Mouse (Mus musculus): ENCODE results near the gene Celf2. TPM values are rescaled to one million over a fixed set of nuclear protein-coding genes. Genes with fewer than 3 reads are reported as not detected.

Celf2 gene
- polyA plus RNA-seq, 1 experiment from 2014 or later: 35.4 TPM

- no peak for ATAC-seq
Observed at GRCm38 (mm10) chr2:7207691-7208504, 301.5 kb downstream of the Celf2 start.

GRCm38 (mm10) chr2:7193413-7193812 is 315.9 kb downstream of the Celf2 start:
- H3K9me3 ChIP-seq (ENCODE audit: control insufficient read depth, low read length): no peaks in the 10 kb centered on the region
- no peaks in the 10 kb centered on the region for H3K27me3 ChIP-seq (replicated peaks; ENCODE audit: control insufficient read depth, insufficient read depth, low read length)
- H3K4me2 ChIP-seq (ENCODE audit: low read depth, low read length): no peak overlapping the region
- no peak for ATAC-seq
- H3K4me3 ChIP-seq (ENCODE audit: low read length): no peak overlapping the region
- no peaks in the 10 kb centered on the region for H3K36me3 ChIP-seq (ENCODE audit: control insufficient read depth, insufficient read depth, low read length)
- 67% methylated on average over 2 of the region's 2 CpGs for WGBS
- H3K4me1 ChIP-seq (ENCODE audit: control insufficient read depth, insufficient read depth, low read length): no peaks in the 10 kb centered on the region
- no peak overlapping the region for H3K27ac ChIP-seq (ENCODE audit: low read length)
- no peak overlapping the region for H3K9ac ChIP-seq (ENCODE audit: low read depth, low read length)

More at GRCm38 (mm10) chr2:7207691-7208504, 301.5 kb downstream of the Celf2 start:
- H3K9me3 ChIP-seq (ENCODE audit: control insufficient read depth, low read length): no peaks in the 10 kb centered on the region
- H3K27me3 ChIP-seq (replicated peaks; ENCODE audit: control insufficient read depth, insufficient read depth, low read length): no peaks in the 10 kb centered on the region
- no peak overlapping the region for H3K4me2 ChIP-seq (ENCODE audit: low read depth, low read length)
- no peak overlapping the region for H3K4me3 ChIP-seq (ENCODE audit: low read length)
- no peaks in the 10 kb centered on the region for H3K36me3 ChIP-seq (ENCODE audit: control insufficient read depth, insufficient read depth, low read length)
- no peaks in the 10 kb centered on the region for H3K4me1 ChIP-seq (ENCODE audit: control insufficient read depth, insufficient read depth, low read length)
- no peak overlapping the region for H3K27ac ChIP-seq (ENCODE audit: low read length)
- H3K9ac ChIP-seq (ENCODE audit: low read depth, low read length): no peak overlapping the region
- 66% methylated on average over 15 of the region's 15 CpGs for WGBS

- whole genome bisulfite sequencing: 75% methylated on average over 1 of the region's 1 CpGs
Observed at GRCm38 (mm10) chr2:7179186-7179585, 330.2 kb downstream of the Celf2 start.

GRCm38 (mm10) chr2:7173271-7174064 is 335.9 kb downstream of the Celf2 start:
- Histone ChIP-seq H3K4me1 (ENCODE audit: control insufficient read depth, insufficient read depth, low read length) (no peaks in the 10 kb centered on the region), H3K36me3 (ENCODE audit: control insufficient read depth, insufficient read depth, low read length) (no peaks in the 10 kb centered on the region), H3K4me3 (ENCODE audit: low read length) (no peak overlapping the region), H3K9me3 (ENCODE audit: control insufficient read depth, low read length) (no peaks in the 10 kb centered on the region), H3K9ac (ENCODE audit: low read depth, low read length) (no peak overlapping the region), H3K27ac (ENCODE audit: low read length) (no peak overlapping the region), H3K27me3 (replicated peaks; ENCODE audit: control insufficient read depth, insufficient read depth, low read length) (no peaks in the 10 kb centered on the region), H3K4me2 (ENCODE audit: low read depth, low read length) (no peak overlapping the region)
- 87% methylated on average over 11 of the region's 11 CpGs for WGBS
- no peak for ATAC-seq

More at GRCm38 (mm10) chr2:7179186-7179585, 330.2 kb downstream of the Celf2 start:
- H3K9me3 ChIP-seq (ENCODE audit: control insufficient read depth, low read length): no peaks in the 10 kb centered on the region; the same call in 1 of the 2 replicates
- no peak overlapping the region for H3K27ac ChIP-seq (ENCODE audit: low read length)
- H3K4me3 ChIP-seq (ENCODE audit: low read length): no peak overlapping the region
- H3K4me1 ChIP-seq (ENCODE audit: control insufficient read depth, insufficient read depth, low read length): no peaks in the 10 kb centered on the region
- H3K9ac ChIP-seq (ENCODE audit: low read depth, low read length): no peak overlapping the region
- no peaks in the 10 kb centered on the region for H3K36me3 ChIP-seq (ENCODE audit: control insufficient read depth, insufficient read depth, low read length)
- no peaks in the 10 kb centered on the region for H3K27me3 ChIP-seq (replicated peaks; ENCODE audit: control insufficient read depth, insufficient read depth, low read length)
- no peak overlapping the region for H3K4me2 ChIP-seq (ENCODE audit: low read depth, low read length)
- no peak for ATAC-seq

- Histone ChIP-seq H3K4me3 (ENCODE audit: low read length) (no peak overlapping the region), H3K9me3 (ENCODE audit: control insufficient read depth, low read length) (no peaks in the 10 kb centered on the region), H3K36me3 (ENCODE audit: control insufficient read depth, insufficient read depth, low read length) (no peaks in the 10 kb centered on the region), H3K27me3 (replicated peaks; ENCODE audit: control insufficient read depth, insufficient read depth, low read length) (no peaks in the 10 kb centered on the region), H3K4me2 (ENCODE audit: low read depth, low read length) (no peak overlapping the region), H3K4me1 (ENCODE audit: control insufficient read depth, insufficient read depth, low read length) (no peaks in the 10 kb centered on the region), H3K9ac (ENCODE audit: low read depth, low read length) (no peak overlapping the region), H3K27ac (ENCODE audit: low read length) (no peak overlapping the region)
- ATAC-seq: no peak
- 70% methylated on average over 8 of the region's 8 CpGs for WGBS
Observed at GRCm38 (mm10) chr2:7171087-7171696, 338.2 kb downstream of the Celf2 start.

- no peak overlapping the region for H3K27ac ChIP-seq (ENCODE audit: low read length)
- H3K9ac ChIP-seq (ENCODE audit: low read depth, low read length): no peak overlapping the region
- no peak for ATAC-seq
- no peak overlapping the region for H3K4me2 ChIP-seq (ENCODE audit: low read depth, low read length)
- H3K4me1 ChIP-seq (ENCODE audit: control insufficient read depth, insufficient read depth, low read length): no peaks in the 10 kb centered on the region
- H3K36me3 ChIP-seq (ENCODE audit: control insufficient read depth, insufficient read depth, low read length): no peaks in the 10 kb centered on the region
- H3K9me3 ChIP-seq (ENCODE audit: control insufficient read depth, low read length): no peaks in the 10 kb centered on the region
- 67% methylated on average over 3 of the region's 3 CpGs for WGBS
- H3K4me3 ChIP-seq (ENCODE audit: low read length): no peak overlapping the region
- no peaks in the 10 kb centered on the region for H3K27me3 ChIP-seq (replicated peaks; ENCODE audit: control insufficient read depth, insufficient read depth, low read length)
Observed at GRCm38 (mm10) chr2:7165786-7166185, 343.6 kb downstream of the Celf2 start.

- Histone ChIP-seq H3K4me3 (ENCODE audit: low read length) (no peak overlapping the region), H3K4me1 (ENCODE audit: control insufficient read depth, insufficient read depth, low read length) (no peaks in the 10 kb centered on the region), H3K4me2 (ENCODE audit: low read depth, low read length) (no peak overlapping the region), H3K36me3 (ENCODE audit: control insufficient read depth, insufficient read depth, low read length) (no peaks in the 10 kb centered on the region), H3K27me3 (replicated peaks; ENCODE audit: control insufficient read depth, insufficient read depth, low read length) (no peaks in the 10 kb centered on the region), H3K9me3 (ENCODE audit: control insufficient read depth, low read length) (no peaks in the 10 kb centered on the region), H3K9ac (ENCODE audit: low read depth, low read length) (no peak overlapping the region), H3K27ac (ENCODE audit: low read length) (no peak overlapping the region)
- peak; percentile 95 for ATAC-seq
- WGBS: 53% methylated on average over 6 of the region's 6 CpGs
Observed at GRCm38 (mm10) chr2:7160108-7160507, 349.3 kb downstream of the Celf2 start.

- Histone ChIP-seq H3K27ac (ENCODE audit: low read length) (no peak overlapping the region), H3K4me3 (ENCODE audit: low read length) (no peak overlapping the region), H3K9ac (ENCODE audit: low read depth, low read length) (no peak overlapping the region), H3K27me3 (replicated peaks; ENCODE audit: control insufficient read depth, insufficient read depth, low read length) (no peaks in the 10 kb centered on the region), H3K4me2 (ENCODE audit: low read depth, low read length) (no peak overlapping the region), H3K9me3 (ENCODE audit: control insufficient read depth, low read length) (no peaks in the 10 kb centered on the region), H3K36me3 (ENCODE audit: control insufficient read depth, insufficient read depth, low read length) (no peaks in the 10 kb centered on the region), H3K4me1 (ENCODE audit: control insufficient read depth, insufficient read depth, low read length) (no peaks in the 10 kb centered on the region)
- ATAC-seq: no peak
- 79% methylated on average over 3 of the region's 3 CpGs for WGBS
Observed at GRCm38 (mm10) chr2:7147303-7147702, 362.1 kb downstream of the Celf2 start.

GRCm38 (mm10) chr2:7145541-7146043 is 363.8 kb downstream of the Celf2 start:
- H3K36me3 ChIP-seq (ENCODE audit: control insufficient read depth, insufficient read depth, low read length): no peaks in the 10 kb centered on the region
- no peak overlapping the region for H3K27ac ChIP-seq (ENCODE audit: low read length)
- no peak overlapping the region for H3K4me3 ChIP-seq (ENCODE audit: low read length)
- no peaks in the 10 kb centered on the region for H3K9me3 ChIP-seq (ENCODE audit: control insufficient read depth, low read length)
- H3K4me2 ChIP-seq (ENCODE audit: low read depth, low read length): no peak overlapping the region
- no peaks in the 10 kb centered on the region for H3K27me3 ChIP-seq (replicated peaks; ENCODE audit: control insufficient read depth, insufficient read depth, low read length)
- no peaks in the 10 kb centered on the region for H3K4me1 ChIP-seq (ENCODE audit: control insufficient read depth, insufficient read depth, low read length)
- ATAC-seq: peak; percentile 66
- H3K9ac ChIP-seq (ENCODE audit: low read depth, low read length): no peak overlapping the region
- 80% methylated on average over 4 of the region's 4 CpGs for WGBS

All from intestine, embryonic 16.5 days (tissue).